7 mouse cellular contexts compared by ENCODE assay signal in genomic region chr8:11313176-11314111, GRCm38 (mm10). TPM values are rescaled to one million over a fixed set of nuclear protein-coding genes. Genes with fewer than 3 reads are reported as not detected.
DNase-seq lines count a peak whose midpoint lies in the region; ATAC-seq and TF ChIP-seq lines count a peak whose summit lies in the region.

No protein-coding gene starts in this region.

- no peaks in the 10 kb centered on the region for H3K4me1 ChIP-seq in ES-Bruce4 (ENCODE audit: control insufficient read depth, insufficient read depth, low read length)
- H3K4me1 ChIP-seq in embryonic facial prominence, embryonic 15.5 days: peaks cover 54% of the 10 kb centered on the region
- peaks cover 89% of the 10 kb centered on the region for H3K4me1 ChIP-seq in hindbrain, embryonic 10.5 days (replicated peaks)
- peaks cover 44% of the 10 kb centered on the region for H3K4me1 ChIP-seq in limb, embryonic 13.5 days

- no peak for TF ChIP-seq CTCF in ES-Bruce4 (IDR thresholded peaks at IDR 0.05; ENCODE audit: low read depth, low read length)

- 3% methylated on average over 45 of the region's 45 CpGs for WGBS in embryonic facial prominence, embryonic 15.5 days
- WGBS in hindbrain, embryonic 10.5 days: 1% methylated on average over 45 of the region's 45 CpGs
- 3% methylated on average over 45 of the region's 45 CpGs for WGBS in limb, embryonic 13.5 days

- TF ChIP-seq POLR2A in ES-Bruce4 (IDR thresholded peaks at IDR 0.05; ENCODE audit: insufficient read depth, low read length) (no peak), myocyte (IDR thresholded peaks at IDR 0.05; ENCODE audit: insufficient read length, low read depth) (no peak)

- peak overlapping the region; percentile 78 for H3ac ChIP-seq in myocyte (ENCODE audit: control insufficient read depth, insufficient read length)

- no peaks in the 10 kb centered on the region for H3K9me3 ChIP-seq in ES-Bruce4 (replicated peaks; ENCODE audit: control insufficient read depth, insufficient read depth, low read length, poor library complexity, severe bottlenecking)
- no peaks in the 10 kb centered on the region for H3K9me3 ChIP-seq in embryonic facial prominence, embryonic 15.5 days (replicated peaks)
- no peaks in the 10 kb centered on the region for H3K9me3 ChIP-seq in hindbrain, embryonic 10.5 days
- H3K9me3 ChIP-seq in limb, embryonic 13.5 days: no peaks in the 10 kb centered on the region

- ATAC-seq in embryonic facial prominence, embryonic 15.5 days (ENCODE audit: insufficient number of reproducible peaks, low FRiP score, low TSS enrichment, low read depth): peak; percentile 37; the same call in 1 of the 2 replicates
- ATAC-seq in limb, embryonic 13.5 days (ENCODE audit: low FRiP score, low read depth): 0 out of 2 replicates have a peak, but pooled peaks have one; percentile 30

- H3K36me3 ChIP-seq in ES-Bruce4 (ENCODE audit: control insufficient read depth, insufficient read depth, low read length, poor library complexity, severe bottlenecking) (no peaks in the 10 kb centered on the region), myocyte (ENCODE audit: control insufficient read depth, insufficient read depth) (no peaks in the 10 kb centered on the region)
- 0 out of 2 replicates have a peak, but pooled peaks cover 3% of the 10 kb centered on the region for H3K36me3 ChIP-seq in embryonic facial prominence, embryonic 15.5 days
- peaks cover 1% of the 10 kb centered on the region; the same call in 1 of the 2 replicates for H3K36me3 ChIP-seq in hindbrain, embryonic 10.5 days
- peaks cover 3% of the 10 kb centered on the region; the same call in 1 of the 2 replicates for H3K36me3 ChIP-seq in limb, embryonic 13.5 days

- DNase-seq in 3134 (ENCODE audit: extremely low read depth, insufficient read length, low spot score): peak; percentile 77
- peak; percentile 60 for DNase-seq in hindbrain, embryonic 10.5 days (ENCODE audit: low spot score)
- no peak for DNase-seq in ovary, postnatal 10 days (ENCODE audit: low spot score)

- peaks cover 2% of the 10 kb centered on the region; the same call in 1 of the 2 replicates for H3K27me3 ChIP-seq in ES-Bruce4 (ENCODE audit: control insufficient read depth, insufficient read depth, low read length, poor library complexity, severe bottlenecking)
- H3K27me3 ChIP-seq in embryonic facial prominence, embryonic 15.5 days: no peaks in the 10 kb centered on the region
- peaks cover 82% of the 10 kb centered on the region for H3K27me3 ChIP-seq in hindbrain, embryonic 10.5 days (ENCODE audit: insufficient read depth, poor library complexity, severe bottlenecking)
- 0 out of 2 replicates have a peak, but pooled peaks cover 6% of the 10 kb centered on the region for H3K27me3 ChIP-seq in limb, embryonic 13.5 days
- H3K27me3 ChIP-seq in myocyte (ENCODE audit: control insufficient read depth, insufficient read depth, insufficient read length): no peaks in the 10 kb centered on the region

- H3K27ac ChIP-seq in ES-Bruce4 (ENCODE audit: insufficient read depth, low read length): no peak overlapping the region
- H3K27ac ChIP-seq in embryonic facial prominence, embryonic 15.5 days (replicated peaks): peak overlapping the region; percentile 93
- H3K27ac ChIP-seq in hindbrain, embryonic 10.5 days: peak overlapping the region; percentile 91
- peak overlapping the region; percentile 85; the same call in 1 of the 2 replicates for H3K27ac ChIP-seq in limb, embryonic 13.5 days

- H3K4me2 ChIP-seq in embryonic facial prominence, embryonic 15.5 days (replicated peaks): peak overlapping the region; percentile 88
- H3K4me2 ChIP-seq in limb, embryonic 13.5 days (replicated peaks): peak overlapping the region; percentile 93
- H3K4me2 ChIP-seq in myocyte (ENCODE audit: low read depth): peak overlapping the region; percentile 95

- no peak for TF ChIP-seq EP300 in ES-Bruce4 (IDR thresholded peaks at IDR 0.05; ENCODE audit: insufficient read depth, low read depth, low read length)

- peaks cover 19% of the 10 kb centered on the region for H3K79me2 ChIP-seq in myocyte (ENCODE audit: control insufficient read depth, insufficient read depth)

- H3K4me3 ChIP-seq in ES-Bruce4 (ENCODE audit: low read depth, low read length): peak overlapping the region; percentile 49
- H3K4me3 ChIP-seq in embryonic facial prominence, embryonic 15.5 days (replicated peaks): peak overlapping the region; percentile 80
- peak overlapping the region; percentile 75 for H3K4me3 ChIP-seq in hindbrain, embryonic 10.5 days
- H3K4me3 ChIP-seq in limb, embryonic 13.5 days: peak overlapping the region; percentile 77
- peak overlapping the region; percentile 40 for H3K4me3 ChIP-seq in myocyte

- H3K9ac ChIP-seq in ES-Bruce4 (ENCODE audit: low read depth, poor library complexity, severe bottlenecking): peak overlapping the region; percentile 64
- peak overlapping the region; percentile 85 for H3K9ac ChIP-seq in embryonic facial prominence, embryonic 15.5 days
- peak overlapping the region; percentile 92 for H3K9ac ChIP-seq in limb, embryonic 13.5 days

TF ChIP-seq in myocyte, 11 proteins besides CTCF, POLR2A, EP300 and RAD21:
- TF ChIP-seq MYOG (IDR thresholded peaks at IDR 0.05; ENCODE audit: control insufficient read depth in 1 of 3, insufficient read depth in 1 of 3, insufficient read length in 2 of 3, low read depth in 2 of 3): peak in 1 of 3 experiments; percentile 4
- no peak for TF ChIP-seq USF1 (IDR thresholded peaks at IDR 0.05; ENCODE audit: low read depth)

RNA-seq across cellular contexts. Expression of gene Col4a1, which starts 0.8 kb away (rescaled TPM):
- 56.3 TPM in 2 replicates for polyA plus RNA-seq in ES-Bruce4 (2011; ENCODE audit: insufficient read depth, insufficient read length, low read depth, missing spikeins)
- 200 and 216 TPM in 2 replicates for polyA plus RNA-seq in embryonic facial prominence, embryonic 15.5 days (2015; fragmentation: Nextera tagmentation; extraction: Ambion mirVana)
- 122 and 123 TPM in 2 replicates for polyA plus RNA-seq in hindbrain, embryonic 10.5 days (2016; fragmentation: Nextera tagmentation; extraction: Ambion mirVana)
- 113 and 115 TPM in 2 replicates for polyA plus RNA-seq in limb, embryonic 13.5 days (2015; fragmentation: Nextera tagmentation; extraction: Ambion mirVana)
- 34.8 TPM for polyA plus RNA-seq in myocyte (2012; fragmentation: generic; extraction: Trizol)

RNA-seq across cellular contexts. Expression of gene Col4a2, which starts 0.8 kb away (rescaled TPM):
- polyA plus RNA-seq in ES-Bruce4 (2011; ENCODE audit: insufficient read depth, insufficient read length, low read depth, missing spikeins) (30.3 and 31.7 TPM in 2 replicates), myocyte (2012; fragmentation: generic; extraction: Trizol) (47.3 TPM)
- polyA plus RNA-seq in embryonic facial prominence, embryonic 15.5 days (2015; fragmentation: Nextera tagmentation; extraction: Ambion mirVana): 86.9 and 93.4 TPM in 2 replicates
- 51.1 and 52.9 TPM in 2 replicates for polyA plus RNA-seq in hindbrain, embryonic 10.5 days (2016; fragmentation: Nextera tagmentation; extraction: Ambion mirVana)
- 52.1 and 56.3 TPM in 2 replicates for polyA plus RNA-seq in limb, embryonic 13.5 days (2015; fragmentation: Nextera tagmentation; extraction: Ambion mirVana)
